Mouse (Mus musculus) ovary, postnatal 10 days (tissue): Measurements from ENCODE around the gene Sgf29.

Experiments used
- DNase-seq: peaks from one replicate; pipeline ENCODE4 v3.0.0; 2022; ENCODE audit warnings: low spot score

The Sgf29 gene

DNA sequence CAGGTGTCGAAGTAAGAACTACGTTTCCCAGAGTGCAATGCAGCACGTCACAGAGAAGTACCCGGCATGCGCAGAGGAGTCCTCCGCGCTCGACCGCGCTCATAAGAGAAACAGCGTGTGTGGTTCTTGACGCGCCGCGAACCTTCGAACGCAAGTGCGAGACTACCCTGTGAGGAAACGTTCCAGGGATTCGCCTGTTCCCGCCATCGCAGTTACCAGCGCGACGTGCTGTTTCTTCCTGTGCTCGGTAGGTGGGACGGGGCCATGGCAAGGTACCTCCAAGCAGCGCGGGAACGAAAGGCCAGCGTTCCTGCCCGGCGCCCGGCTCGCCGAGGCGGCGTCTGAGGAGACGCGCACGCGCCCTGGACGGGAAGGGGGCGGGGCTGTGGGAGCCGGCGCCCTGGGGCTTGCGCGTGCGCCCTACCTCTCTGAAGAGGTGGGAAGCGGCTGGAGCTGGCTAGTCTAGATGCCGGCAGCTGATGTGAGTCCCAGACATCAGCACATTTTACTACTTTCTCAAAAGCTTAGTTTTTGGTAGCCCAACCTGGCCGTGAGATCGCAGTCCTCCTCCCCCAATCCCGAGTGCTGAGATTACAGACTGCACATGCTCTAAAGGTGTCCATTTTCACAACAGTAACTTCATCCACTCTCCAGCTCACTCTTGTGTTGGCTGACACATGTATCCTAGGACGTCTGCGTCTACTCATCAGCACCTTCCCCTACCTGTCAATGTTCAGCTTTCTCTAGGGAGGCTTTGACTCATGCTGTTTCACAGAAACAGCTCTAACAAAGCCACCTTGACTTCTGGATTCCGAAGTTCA is at the start of gene Sgf29:
Sgf29 (plus strand) TSS at position 79 of the 821 bp plus-strand sequence.
- DNase-seq = peak; percentile 91

DNA sequence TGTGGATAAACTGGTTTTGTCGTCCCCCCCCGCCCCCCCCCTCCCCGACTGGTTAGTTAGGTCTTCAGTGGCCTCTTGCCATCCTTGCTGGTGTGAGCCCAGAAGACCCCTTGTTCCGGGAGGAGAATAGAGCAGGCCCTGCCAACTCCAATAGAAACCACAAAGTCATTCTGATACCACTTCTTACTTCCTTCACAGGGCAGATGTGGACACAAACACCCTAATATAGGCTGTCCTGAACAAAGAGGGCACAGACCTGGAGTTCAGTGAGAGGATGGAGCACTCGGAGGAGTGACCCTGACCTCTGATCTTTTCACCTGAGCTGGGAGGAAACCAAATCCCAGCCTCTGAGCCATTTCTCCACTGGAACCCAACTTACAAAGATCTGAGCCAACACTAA is 47.2 kb upstream of the Sgf29 start:
- no peak for DNase-seq

DNA sequence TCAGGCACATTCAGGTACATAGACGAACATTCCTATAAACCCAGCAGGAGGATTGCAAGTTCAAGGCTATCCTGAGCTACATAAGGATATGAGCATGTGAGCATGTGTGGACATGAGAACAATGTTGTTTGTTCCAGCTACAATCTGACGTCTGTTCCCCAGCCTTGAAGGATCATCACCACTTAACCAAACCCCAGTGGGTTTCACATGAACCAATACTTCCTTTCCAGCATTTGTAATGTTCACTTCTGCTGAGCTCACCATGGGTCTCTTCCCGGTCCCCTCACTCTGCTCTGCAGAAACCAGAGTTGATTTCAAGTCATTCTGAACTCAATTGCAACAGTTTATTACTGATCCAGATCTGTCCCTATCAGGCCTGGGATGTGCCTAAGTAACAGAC is 46.5 kb upstream of the Sgf29 start:
- DNase-seq = no peak

DNA sequence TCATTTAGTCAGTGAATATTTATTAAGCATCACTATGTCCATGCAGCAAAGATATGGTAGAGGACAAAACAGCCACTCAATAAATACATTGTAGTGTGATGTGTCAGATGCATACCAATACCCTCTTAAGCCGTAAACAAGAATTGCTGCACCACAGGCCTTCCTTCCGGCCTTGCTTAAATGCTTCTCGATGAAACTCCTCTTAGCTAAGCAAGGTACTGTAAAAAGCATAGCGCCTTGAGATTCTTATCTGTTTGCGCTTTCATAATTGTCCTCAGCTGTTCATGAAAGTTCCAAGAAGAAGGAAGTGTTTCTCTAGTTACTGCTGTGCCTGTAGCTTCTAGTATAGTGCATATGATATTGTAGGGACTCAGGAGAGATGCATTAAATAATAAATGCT is 42.5 kb upstream of the Sgf29 start:
- no peak for DNase-seq

DNA sequence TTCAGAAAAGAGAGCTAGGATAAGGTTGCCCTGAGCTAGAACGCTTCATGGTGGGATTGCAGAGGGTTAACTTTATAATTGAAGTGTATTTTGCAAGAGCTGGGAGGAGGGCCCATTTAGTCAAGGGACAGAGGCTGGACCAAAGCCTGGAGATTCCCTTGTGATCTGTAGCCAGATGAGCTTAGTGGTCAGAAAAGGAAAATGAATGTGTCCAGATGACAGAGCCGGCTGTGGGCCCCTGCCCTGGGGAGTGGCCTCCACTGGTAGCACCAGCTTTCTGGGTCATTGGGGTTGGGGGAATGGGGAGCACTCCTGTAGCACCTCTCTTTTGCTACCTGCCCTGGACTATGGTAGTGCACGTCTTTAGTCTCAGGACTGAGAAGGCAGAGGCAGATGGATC is 42.0 kb upstream of the Sgf29 start:
- peak; percentile 17 for DNase-seq

DNA sequence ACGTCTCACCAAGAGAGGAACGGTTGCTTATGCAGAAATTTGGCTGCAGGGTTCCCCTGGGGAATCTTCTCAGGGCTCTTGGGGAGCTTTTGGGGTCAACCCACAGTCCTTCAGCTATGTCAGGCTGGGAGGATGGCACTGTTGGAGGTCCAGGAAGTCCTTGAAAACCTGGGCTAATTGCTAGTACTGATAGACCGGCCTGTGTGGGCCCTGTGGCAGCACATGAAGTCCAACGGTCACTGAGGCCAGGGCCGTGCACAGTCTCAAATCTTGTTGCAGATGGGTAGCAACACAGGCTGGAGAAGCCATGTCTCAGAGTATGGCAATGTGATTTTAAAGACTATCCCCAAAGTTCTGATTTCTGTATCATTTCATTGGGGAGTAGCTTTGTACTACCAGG is 41.3 kb upstream of the Sgf29 start:
- no peak for DNase-seq

DNA sequence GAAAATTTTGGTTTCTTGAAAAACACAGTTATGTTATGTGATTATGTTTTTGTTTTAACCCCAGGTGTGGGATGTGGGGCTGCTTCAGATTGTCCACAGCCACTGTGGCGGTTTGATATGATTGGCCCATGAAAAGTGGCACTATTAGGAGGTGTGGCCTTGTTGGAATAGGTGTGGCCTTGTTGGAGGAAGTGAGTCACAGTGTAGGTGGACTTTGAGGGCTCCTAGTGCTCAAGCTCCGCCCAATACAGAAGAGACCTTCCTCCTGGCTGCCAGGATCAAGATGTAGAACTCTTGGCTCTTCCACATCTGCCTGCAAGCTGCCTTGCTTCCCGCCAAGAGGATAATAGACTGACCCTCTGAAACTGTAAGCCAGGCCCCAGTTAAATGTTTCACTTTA is 36.4 kb upstream of the Sgf29 start:
- no peak for DNase-seq

DNA sequence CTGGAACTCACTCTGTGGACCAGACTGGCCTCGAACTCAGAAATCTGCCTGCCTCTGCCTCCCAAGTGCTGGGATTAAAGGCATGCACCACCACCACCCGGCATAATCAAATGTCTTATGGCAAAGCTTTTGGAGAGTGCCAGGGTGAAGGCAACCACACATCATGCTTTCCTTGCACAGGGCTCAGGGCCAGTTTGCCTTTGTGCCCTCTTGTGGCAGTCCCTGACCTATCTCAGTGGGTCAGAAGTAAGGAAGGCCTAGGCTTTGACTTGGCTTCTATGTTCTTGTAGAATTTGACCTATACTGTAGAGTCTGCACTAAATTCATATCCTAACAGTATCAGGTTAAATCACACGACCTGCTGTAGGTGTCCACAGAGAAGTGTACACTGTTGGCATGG is 32.4 kb upstream of the Sgf29 start:
- DNase-seq = no peak

DNA sequence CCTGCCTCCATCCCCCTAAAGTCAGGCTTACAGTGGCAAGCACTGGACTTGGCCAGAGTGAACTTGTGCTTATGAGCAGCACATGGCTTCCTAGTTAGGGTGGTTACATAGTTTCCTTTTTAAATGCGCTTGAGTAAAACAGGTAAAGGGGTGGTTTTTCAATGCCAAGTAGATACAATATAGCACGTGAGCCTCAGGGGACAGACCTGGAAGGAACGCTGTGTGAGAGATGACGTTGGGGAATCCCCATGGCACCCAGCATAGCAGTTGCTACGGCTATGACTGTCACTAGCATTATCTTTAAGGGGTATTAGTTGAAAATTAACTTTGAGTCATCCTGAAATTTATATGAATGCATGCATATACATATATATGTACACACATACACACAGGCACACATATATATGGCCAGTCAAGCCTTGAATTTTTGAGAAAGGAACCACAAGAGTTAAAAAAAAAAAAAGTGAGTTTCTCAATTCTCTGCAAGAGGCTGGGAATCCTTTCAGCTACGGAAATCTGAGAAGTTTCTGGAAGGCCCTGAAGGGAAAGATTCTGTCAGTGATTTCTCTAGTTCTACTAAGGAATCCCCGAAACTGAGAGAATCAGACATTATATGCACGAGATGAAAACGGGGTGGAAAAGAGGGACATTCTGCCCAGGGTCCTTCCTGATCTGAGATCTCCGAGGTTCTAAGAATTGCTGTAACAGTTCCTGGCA is 29.4 kb upstream of the Sgf29 start:
- no peak for DNase-seq

DNA sequence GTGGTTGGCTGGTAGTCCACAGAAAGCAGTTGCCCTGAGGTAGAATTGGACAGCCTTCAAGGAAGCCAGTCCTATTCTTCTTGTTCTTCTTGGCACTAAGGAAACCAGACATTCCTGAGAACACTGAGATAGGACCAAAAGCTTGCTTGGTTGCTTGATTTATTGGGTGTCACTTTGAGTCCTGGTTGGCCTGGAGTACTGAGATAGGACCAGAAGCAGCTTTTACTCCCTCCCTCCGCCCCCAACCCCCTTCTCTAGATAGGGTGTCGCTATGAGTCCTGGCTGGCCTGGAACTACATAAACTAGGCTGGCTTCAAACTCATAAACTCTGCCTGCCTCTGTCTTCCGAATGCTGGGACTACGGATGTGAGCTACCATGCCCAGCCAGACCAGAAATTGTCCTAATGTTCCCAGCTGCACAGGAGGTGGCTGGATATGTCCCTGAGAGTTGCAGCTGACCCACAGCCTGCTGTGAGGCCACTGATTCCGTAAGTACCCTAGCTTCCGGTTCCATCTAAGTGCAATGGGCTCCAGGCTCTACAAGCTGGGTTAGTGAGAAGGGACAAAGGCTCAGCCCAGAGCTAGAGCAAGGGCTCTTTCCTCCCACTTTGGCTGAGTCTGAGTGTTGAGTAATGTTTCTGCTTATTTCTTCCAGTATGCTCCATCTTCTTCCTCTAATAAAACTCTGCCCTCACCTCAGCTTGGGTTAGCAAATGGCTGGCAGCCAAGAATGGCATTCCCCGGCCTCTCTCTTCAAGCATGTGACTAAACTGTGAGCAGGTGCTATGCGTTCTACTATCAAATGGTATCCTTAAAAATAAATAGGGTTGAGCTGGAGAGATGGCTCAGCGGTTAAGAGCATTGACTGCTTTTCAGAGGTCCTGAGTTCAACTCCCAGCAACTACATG is 27.4 kb upstream of the Sgf29 start:
- no peak for DNase-seq

DNA sequence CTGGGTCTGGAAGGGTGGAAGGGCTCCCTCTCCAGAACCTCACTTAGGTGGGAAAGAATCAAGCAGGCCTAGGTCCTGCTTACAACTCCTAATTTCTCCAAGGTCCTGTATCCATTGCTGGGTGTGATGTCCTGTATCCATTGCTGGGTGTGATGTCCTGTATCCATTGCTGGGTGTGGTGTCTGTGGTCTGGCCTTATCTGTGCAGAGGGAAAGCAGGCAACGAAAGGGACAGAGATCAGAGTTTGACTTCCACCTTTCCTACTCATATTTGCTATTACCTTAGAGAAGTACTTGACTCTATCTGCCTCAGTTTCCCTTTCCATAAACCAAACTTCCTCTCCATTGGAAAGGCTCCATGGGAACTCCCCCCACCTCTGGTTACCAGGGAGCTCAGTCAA is 25.7 kb upstream of the Sgf29 start:
- no peak for DNase-seq

DNA sequence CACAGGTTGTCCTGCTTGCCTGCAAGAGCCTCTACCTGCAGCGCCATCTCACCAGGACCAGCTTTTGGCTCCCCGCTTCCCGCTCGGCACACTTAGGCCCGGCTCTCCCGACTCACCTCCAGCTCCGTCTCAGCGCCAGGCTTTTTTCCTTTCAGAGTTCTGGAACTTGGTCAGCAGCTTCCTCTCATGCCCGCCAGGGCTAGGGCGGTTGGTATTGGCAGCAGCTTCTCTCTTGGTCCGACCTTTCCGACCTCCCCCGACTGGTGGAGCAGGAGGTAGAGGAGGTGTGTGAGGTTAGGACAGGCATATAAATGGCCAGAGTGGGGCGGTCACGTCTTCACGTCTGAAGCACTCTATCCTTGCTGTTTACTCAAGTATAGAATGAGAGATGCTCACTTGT is 24.3 kb upstream of the Sgf29 start:
- no peak for DNase-seq

DNA sequence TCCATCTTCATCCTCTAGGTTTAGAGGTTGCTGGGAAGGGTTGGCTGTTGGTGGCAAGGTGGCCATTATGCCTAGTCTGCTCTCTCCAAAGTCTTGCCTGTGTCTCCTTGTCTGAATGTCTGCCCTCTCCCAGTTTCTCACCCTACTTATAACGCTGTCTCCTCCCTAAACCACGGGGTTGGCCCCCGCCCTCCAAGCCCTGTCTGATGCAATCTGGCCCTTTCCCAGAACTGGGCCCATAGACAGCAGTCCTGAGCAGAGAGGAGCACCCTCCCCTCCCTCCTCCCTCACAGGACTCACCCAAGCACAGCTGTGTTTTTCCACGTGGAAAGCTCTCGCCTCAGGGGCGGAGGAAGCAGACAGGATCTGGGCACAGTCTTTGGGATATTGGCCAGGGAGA is 23.7 kb upstream of the Sgf29 start:
- DNase-seq = peak; percentile 18

DNA sequence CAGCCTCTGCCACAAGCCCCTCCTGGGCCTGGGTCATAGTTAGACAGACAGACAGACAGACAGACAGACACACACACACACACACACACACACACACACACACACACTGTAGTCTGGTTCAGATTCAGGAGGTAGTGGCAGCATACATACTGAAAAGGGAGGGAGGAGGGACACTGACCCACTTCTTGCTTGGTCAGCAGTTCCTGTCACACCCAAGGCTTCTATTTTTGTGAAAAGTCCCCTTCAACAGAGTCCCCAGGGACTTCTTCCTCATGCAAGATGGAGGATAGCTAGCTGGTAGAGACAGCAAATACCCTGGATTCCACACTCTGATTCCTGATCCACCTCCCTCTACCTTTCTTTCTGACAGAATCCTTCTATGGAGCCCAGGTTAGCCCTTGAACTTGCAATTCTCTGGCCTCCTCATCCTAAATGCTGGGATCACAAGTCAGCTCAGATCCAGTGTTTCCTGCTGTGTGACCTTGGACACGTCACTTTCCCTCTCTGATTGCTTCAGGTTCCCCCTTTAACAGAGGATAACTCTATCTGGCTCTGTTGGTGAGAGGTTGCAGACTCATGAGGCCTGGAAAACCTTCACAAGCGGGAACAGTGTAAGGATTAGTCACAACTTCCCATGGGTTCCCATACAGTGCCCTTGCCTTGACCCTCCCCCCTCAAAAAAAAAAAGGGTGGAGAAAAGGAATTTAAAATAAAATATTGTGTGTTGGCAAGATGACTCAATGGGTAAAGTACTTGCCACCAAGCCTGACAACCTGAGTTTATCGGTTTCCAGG is 23.1 kb upstream of the Sgf29 start:
- no peak for DNase-seq

DNA sequence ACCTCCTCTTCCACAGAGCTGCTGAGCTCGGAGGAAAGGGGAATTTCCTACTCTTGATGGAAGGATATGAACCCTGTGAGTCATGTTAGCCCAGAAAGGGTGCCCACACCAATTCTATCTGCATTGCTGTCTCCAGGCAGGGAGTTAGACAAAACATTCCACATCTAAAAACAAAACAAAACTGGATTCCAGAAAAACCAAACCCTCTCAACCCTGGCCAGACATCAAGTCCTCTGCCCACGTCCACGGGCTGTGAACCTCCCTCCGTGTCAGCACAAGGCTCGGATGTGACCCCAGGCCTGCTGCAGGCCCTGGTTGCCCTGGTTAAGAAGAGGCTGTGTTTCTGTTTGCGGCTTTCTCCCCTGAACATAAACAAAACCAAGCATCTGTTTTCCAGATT is 21.0 kb upstream of the Sgf29 start:
- DNase-seq = no peak

DNA sequence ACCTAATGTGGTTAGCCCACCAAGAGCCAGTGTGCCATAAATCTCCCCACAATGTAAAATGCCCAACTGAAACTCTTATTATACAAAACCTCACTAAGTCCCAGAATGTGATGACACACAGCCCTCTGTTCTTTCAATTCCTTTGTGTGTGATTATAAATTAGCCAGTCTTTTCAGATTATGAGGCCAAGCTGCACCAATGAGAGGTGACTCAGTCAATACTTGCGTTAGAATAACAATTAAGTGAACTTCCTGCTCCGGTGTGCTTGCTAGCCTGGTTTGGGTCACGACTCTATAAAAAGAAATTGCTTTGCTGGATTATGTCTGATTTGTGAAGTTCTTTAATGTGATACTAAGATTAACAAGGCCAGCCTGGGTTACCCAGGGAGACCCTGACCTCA is 19.2 kb upstream of the Sgf29 start:
- no peak for DNase-seq

DNA sequence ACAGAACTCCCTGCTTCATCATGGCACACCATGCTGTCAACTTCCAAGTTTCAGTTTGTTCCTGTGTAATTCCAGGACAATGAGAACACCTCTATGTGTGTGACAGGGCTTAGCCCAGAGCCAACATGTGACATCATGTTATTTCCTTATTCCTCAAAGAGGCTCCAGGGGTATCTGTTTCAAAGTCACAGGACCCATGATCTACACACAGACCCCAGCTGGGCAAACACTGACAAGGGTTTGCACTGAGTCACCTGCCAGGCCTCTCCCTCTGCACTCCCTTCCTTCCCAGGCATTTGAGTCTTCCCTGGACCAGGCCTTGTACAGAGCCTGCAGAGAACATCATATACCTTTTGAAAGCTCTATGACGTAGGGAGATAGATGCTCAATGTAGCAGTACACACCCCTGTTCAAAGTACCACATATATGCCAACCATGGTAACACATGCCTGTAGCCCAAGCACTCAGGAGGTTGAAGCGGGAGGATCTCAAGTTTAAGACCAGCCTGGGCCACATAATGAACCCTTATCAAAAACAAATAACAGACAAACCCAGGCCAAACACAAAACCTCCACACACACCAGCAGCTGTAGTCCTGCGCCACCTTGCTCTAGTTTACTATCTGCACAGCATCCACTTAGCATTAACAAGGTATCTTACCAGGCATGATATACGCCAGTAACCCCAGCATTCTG is 18.1 kb upstream of the Sgf29 start, which contains the start of gene Nupr1:
Nupr1 (minus strand) TSS at position 38 of the 695 bp plus-strand sequence.
- DNase-seq = no peak

DNA sequence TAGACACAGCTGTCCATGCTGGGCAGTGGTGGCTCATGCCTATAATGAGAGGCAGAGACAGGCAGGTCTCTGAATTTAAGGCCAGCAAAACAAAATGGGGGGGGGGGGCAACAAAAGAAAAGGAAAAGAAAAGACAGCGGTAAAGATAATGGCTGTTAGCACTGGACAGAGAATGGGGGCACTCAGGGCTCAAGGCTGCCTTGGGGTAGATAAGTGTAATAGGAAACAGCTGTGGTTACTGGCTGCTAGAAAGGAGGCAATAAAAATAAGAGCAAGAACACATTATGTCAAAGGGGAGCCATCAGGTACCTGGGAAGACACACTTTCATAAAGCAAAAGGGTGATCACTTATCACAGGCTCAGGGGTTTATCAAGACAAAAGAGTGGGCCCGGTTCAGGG is 16.6 kb upstream of the Sgf29 start:
- no peak for DNase-seq

DNA sequence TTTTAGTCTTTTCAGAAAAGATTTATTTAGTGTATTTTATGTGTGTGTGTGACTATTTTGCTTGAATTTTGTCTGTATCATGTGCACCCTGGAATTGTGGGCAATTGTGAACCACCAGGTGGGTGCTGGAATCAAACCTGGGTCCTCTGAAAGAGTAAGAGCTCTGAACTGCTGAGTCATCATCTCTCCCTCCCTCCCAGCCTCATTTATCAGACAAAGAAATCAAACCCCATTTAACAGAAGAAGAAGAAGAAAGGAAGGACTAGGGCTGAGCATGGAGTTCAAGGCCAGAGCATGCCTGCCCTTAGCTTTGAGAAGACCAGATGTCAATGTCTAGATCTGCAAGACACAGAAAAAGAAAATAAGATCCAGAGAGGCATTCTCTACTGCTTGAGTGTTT is 13.7 kb upstream of the Sgf29 start:
- DNase-seq = no peak

DNA sequence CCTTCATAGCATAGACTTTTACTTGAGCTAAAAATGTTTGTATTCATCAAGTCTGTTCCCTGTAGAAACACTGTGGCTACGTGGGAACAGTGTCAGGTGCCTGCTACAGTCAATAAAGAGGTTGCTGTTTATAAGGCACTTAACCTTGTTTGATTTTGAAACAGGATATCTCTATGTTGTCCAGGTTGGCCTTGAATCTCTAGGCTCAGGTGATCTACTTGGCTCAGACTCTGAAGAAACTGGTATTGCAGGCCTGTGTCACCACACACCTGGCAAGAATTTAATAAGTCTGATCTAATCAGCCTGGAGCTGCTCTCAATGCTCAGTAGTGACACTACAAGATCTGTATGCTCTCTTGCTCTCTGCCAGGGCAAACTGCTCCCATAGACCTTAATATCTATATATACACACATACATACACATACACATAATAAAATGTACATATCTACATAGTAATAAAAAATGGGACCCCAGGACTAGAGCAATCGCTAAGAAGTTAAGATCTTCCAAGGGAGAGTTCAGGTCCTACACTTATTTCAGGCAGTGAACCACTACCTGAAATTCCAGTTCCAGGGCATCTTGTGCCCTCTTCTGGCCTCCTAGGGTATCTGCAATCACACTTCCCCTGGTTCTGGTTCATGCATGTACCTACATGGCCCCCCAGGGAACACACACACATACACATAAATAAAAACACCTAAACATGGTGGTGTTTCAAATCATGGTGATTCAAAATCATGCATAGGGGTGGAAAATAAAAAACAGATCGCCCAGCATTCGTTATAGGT is 12.2 kb upstream of the Sgf29 start:
- no peak for DNase-seq
